Mouse (Mus musculus) neural tube, embryonic 10.5 days (tissue): ENCODE measurements around the gene Tmem29.
"Not testable (repeated sequence)": the region's sequence is repeated elsewhere in the genome, so short reads cannot be mapped to it uniquely, and the experiment has no call there.

Source experiments
- DNase-seq: peaks from one replicate; pipeline ENCODE4 v3.0.0-alpha.2; 2017; ENCODE audit warnings: low spot score; ENCODE audit errors: extremely low spot score

Tmem29 gene

GRCm38 (mm10) chrX:150458766-150459350 is at the start of gene Tmem29:
Gene Tmem29, minus strand, starts transcription at chrX:150459154.
- DNase-seq = peak; percentile 72

- DNase-seq = no peak
Observed at GRCm38 (mm10) chrX:150508696-150509095, 49.7 kb upstream of the Tmem29 start.

GRCm38 (mm10) chrX:150487811-150488210 is 28.9 kb upstream of the Tmem29 start:
- not testable (repeated sequence) for DNase-seq

GRCm38 (mm10) chrX:150486314-150487030 is 27.5 kb upstream of the Tmem29 start:
- not testable (repeated sequence) for DNase-seq

GRCm38 (mm10) chrX:150477854-150478780 is 19.2 kb upstream of the Tmem29 start:
- peak; percentile 82 for DNase-seq

GRCm38 (mm10) chrX:150471416-150471815 is 12.5 kb upstream of the Tmem29 start:
- DNase-seq = no peak

GRCm38 (mm10) chrX:150468266-150468665 is 9.3 kb upstream of the Tmem29 start:
- DNase-seq = no peak

- not testable (repeated sequence) for DNase-seq
Observed at GRCm38 (mm10) chrX:150466817-150467216, 7.9 kb upstream of the Tmem29 start.

- no peak for DNase-seq
Observed at GRCm38 (mm10) chrX:150460143-150460542, 1.2 kb upstream of the Tmem29 start.

GRCm38 (mm10) chrX:150459411-150459927 is 515 bp upstream of the Tmem29 start:
- DNase-seq = no peak

GRCm38 (mm10) chrX:150458136-150458535 is 818 bp downstream of the Tmem29 start:
- DNase-seq = no peak

GRCm38 (mm10) chrX:150440505-150441338 is 18.2 kb downstream of the Tmem29 start:
- DNase-seq = peak; percentile 57

- DNase-seq = no peak
Observed at GRCm38 (mm10) chrX:150436373-150436772, 22.6 kb downstream of the Tmem29 start.

- DNase-seq = no peak
Observed at GRCm38 (mm10) chrX:150435367-150435766, 23.6 kb downstream of the Tmem29 start.

- no peak for DNase-seq
Observed at GRCm38 (mm10) chrX:150413505-150413904, 45.4 kb downstream of the Tmem29 start.
